Mouse (Mus musculus): ENCODE results near the gene Itln1. TPM values are rescaled to one million over a fixed set of nuclear protein-coding genes. Genes with fewer than 3 reads are reported as not detected.

The Itln1 gene
- not detected for total RNA-seq (2021)
- long read RNA-seq, experiment 1 = 0 reads
- long read RNA-seq, experiment 2 = 0 reads

GRCm38 (mm10) chr1:171535194-171535593 is at the start of gene Itln1:
Gene Itln1, minus strand, starts transcription at chr1:171535294.
- intact Hi-C loops (cut with DNase I) = no loop called here
- no peak for DNase-seq (ENCODE audit: low spot score in 2 of 2)

- intact Hi-C loops (cut with DNase I) = no loop called here
- no peak for DNase-seq (ENCODE audit: low spot score in 2 of 2)
These were observed 49.5 kb upstream of the Itln1 start for GRCm38 (mm10) chr1:171584584-171584983.

GRCm38 (mm10) chr1:171577168-171577567 is 42.1 kb upstream of the Itln1 start:
- intact Hi-C loops (cut with DNase I) = no loop called here
- no peak for DNase-seq (ENCODE audit: low spot score in 2 of 2)

DNA sequence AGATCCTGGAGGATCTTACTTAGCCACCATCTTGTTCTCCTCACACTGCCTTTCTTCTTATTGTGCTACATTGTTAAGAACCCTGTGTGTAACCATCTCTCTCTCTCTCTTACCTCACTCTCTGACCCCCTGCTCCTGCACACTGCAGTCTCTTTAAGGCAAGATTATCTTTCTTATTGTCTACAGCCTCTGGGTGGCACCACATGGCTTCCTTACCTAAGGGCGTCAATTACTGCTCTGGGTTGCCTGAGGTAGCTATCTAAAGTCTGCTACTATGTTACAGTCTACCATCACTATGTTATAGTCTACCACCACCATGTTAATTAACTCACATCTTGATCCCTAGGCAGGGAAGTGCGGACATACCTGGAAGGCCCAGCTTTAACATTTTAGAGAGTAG is 33.3 kb upstream of the Itln1 start:
- peak in 1 of 2 experiments; percentile 4 for DNase-seq (ENCODE audit: low spot score in 2 of 2)
- intact Hi-C loops (cut with DNase I) = loop anchor here (10.0 kb wide), 1 partner anchor 204 kb away; the partner anchor contains the start of gene Klhdc9

DNA sequence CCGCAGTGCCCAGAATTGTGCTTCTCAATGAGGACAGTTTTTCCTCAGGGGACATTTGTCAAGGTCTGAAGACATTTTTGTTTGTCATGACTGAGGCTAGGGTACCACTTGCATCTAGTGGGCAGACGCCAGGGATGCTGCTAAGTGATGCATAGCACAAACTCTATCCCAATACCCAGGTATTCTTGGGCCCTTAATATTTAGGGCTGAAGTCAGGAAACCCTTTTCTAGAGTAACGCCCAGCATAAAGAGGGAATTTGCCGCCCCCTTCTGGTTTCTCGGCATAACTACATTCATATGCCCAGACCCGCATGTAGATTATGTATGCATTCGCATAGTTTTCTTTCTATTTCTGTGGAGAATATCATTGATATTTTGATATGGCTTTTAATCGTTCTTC is 31.7 kb upstream of the Itln1 start:
- intact Hi-C loops (cut with DNase I) = loop anchor here (1.0 to 10.0 kb wide), 2 partner anchors 63 to 202 kb away; partner anchors contain the start of genes Alyref2 and Klhdc9
- peak; percentile 36 to 43 for DNase-seq (ENCODE audit: low spot score in 2 of 2)

- DNase-seq (ENCODE audit: low spot score in 2 of 2) = no peak
- intact Hi-C loops (cut with DNase I) = loop anchor here (10.0 kb wide), 1 partner anchor 201 kb away; the partner anchor contains the start of gene Klhdc9
These were observed 30.8 kb upstream of the Itln1 start for GRCm38 (mm10) chr1:171565888-171566287.

GRCm38 (mm10) chr1:171564247-171564646 is 29.2 kb upstream of the Itln1 start:
- intact Hi-C loops (cut with DNase I) = loop anchor here (10.0 kb wide), 1 partner anchor 199 kb away; the partner anchor contains the start of gene Klhdc9
- DNase-seq (ENCODE audit: low spot score in 2 of 2) = no peak

GRCm38 (mm10) chr1:171563042-171563441 is 27.9 kb upstream of the Itln1 start:
- intact Hi-C loops (cut with DNase I) = loop anchor here (10.0 kb wide), 1 partner anchor 198 kb away; the partner anchor contains the start of gene Klhdc9

GRCm38 (mm10) chr1:171561639-171562225 is 26.6 kb upstream of the Itln1 start:
- intact Hi-C loops (cut with DNase I) = loop anchor here (10.0 kb wide), 1 partner anchor 197 kb away; the partner anchor contains the start of gene Klhdc9
- DNase-seq (ENCODE audit: low spot score in 2 of 2) = no peak

More at GRCm38 (mm10) chr1:171563042-171563441, 27.9 kb upstream of the Itln1 start:
- DNase-seq (ENCODE audit: low spot score in 2 of 2) = no peak

- intact Hi-C loops (cut with DNase I) = loop anchor here (10.0 kb wide), 1 partner anchor 196 kb away; the partner anchor contains the start of gene Klhdc9
- no peak for DNase-seq (ENCODE audit: low spot score in 2 of 2)
These were observed 26.1 kb upstream of the Itln1 start for GRCm38 (mm10) chr1:171561200-171561599.

DNA sequence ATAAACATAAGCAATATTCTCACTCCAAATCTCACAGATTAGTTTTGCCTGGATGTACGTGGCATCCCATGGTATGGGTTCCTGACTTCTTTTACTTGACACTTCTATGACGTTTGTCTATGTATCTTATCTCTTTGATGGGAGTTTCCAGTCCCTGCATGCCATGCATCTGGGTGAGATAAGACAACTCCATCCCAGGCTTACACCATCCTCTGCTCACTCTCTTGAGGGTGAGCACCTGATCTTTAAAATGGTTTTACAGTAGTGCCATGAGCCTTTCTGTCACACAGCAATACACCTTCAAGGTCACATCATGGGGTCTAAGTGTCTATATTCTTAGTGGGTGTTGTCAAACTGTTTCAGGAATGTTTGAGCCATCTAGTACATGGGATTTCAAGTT is 25.2 kb upstream of the Itln1 start:
- no peak for DNase-seq (ENCODE audit: low spot score in 2 of 2)
- intact Hi-C loops (cut with DNase I) = loop anchor here (10.0 kb wide), 1 partner anchor 195 kb away; the partner anchor contains the start of gene Klhdc9

- intact Hi-C loops (cut with DNase I) = no loop called here
- no peak for DNase-seq (ENCODE audit: low spot score in 2 of 2)
These were observed 23.8 kb upstream of the Itln1 start, which contains the start of gene Cd244a for GRCm38 (mm10) chr1:171558898-171559297. Gene Cd244a, plus strand, starts transcription at chr1:171559193.

DNA sequence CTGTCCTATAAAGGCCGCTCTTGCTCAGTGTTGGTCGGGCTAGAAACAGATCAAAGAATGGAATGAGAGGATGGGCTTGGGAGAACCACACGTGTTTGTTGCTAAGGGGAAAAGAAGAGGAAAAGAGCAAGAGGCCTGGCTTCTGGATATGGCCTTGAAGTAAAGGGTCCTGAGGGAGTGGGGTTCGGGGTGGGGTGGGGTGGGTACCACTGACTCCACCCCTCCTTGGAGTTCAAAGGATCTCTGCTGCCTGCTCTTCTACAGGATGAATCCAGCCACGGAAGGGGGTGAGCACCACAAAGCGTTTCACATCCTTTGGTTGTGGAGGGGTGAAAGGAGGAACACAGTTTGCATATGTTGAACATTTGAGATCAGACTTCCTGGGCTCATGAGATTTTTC is 23.3 kb upstream of the Itln1 start:
- DNase-seq (ENCODE audit: low spot score in 2 of 2) = no peak
- intact Hi-C loops (cut with DNase I) = no loop called here

DNA sequence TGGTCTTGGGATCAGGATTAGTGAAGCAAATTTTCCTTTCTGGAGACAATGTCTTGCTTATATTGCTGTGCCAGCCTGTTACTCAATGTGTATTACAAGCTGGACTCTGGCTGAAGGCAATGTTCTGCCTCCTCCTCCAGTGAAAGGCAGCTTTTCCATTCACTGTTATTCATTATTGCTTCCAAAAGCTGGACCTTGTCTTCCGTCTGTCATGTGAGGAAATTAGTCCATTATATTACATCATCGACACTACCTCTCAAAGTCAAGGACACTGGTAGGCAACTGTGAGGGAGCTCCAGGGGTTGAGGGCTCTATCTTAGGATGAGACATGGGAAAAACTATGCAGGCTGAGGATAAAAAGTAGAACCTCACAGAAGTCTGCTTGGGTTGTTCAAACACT is 21.3 kb upstream of the Itln1 start:
- intact Hi-C loops (cut with DNase I) = no loop called here
- DNase-seq (ENCODE audit: low spot score in 2 of 2) = no peak

- intact Hi-C loops (cut with DNase I) = no loop called here
- DNase-seq (ENCODE audit: low spot score in 2 of 2) = no peak
These were observed 18.6 kb upstream of the Itln1 start for GRCm38 (mm10) chr1:171553359-171554341.

GRCm38 (mm10) chr1:171552230-171552629 is 17.1 kb upstream of the Itln1 start:
- DNase-seq (ENCODE audit: low spot score in 2 of 2) = no peak
- intact Hi-C loops (cut with DNase I) = no loop called here

DNA sequence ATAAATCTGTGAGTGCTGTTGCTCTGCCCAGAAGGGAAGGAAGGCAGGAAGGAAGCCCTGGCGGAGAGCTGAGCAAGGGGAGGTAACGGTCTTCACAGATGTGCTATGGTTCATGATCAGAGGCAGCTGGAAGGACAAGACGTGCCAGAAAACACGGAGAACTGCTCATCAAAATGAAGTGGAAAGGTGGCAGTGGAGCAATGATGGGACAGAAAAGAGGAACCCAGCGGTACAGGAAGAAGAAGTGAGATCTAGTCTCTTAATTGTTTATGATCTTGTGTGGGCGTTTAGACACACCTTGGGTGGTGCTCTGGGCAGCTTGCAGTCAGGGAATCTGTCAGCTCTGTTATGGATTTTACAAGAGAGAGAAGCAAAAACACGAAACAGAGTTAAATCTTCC is 16.2 kb upstream of the Itln1 start:
- intact Hi-C loops (cut with DNase I) = no loop called here
- no peak for DNase-seq (ENCODE audit: low spot score in 2 of 2)

GRCm38 (mm10) chr1:171540694-171541093 is 5.6 kb upstream of the Itln1 start:
- DNase-seq (ENCODE audit: low spot score in 2 of 2) = no peak
- intact Hi-C loops (cut with DNase I) = no loop called here

DNA sequence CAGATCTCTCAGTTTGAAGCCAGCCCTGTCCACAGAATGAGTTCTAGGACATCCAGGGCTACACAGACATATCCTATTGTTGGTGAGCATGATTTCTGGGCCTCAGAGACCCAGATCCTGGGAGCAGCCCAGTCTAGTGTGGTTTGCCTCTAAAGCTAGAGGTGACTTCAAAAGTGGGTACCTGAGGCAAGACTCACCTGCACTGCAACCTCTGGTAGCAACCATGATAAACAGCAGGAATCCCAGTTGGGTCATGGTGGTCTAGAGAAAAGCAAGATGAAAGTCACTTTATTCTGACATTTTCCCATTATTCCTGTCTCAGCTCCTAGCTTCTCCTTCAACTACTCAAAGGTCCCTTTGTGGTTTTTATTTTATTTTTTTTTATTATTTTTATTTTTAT is 537 bp downstream of the Itln1 start:
- no peak for DNase-seq (ENCODE audit: low spot score in 2 of 2)
- intact Hi-C loops (cut with DNase I) = no loop called here

DNA sequence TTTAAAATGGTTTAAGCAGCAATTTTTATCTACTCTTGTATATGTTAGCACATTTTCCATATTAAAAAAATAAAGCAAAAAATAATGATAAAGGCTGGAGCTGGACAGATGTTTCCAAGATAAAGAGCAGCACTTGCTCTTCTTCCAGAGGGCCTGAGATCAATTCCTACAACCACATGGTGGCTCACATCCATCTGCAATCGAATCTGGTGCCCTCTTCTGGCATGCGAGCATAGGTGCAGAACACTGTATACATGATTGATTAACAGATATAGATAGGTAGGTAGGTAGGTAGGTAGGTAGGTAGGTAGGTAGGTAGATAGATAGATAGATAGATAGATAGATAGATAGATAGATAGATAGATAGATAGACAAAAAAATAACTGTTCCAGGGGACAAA is 2.3 kb downstream of the Itln1 start:
- intact Hi-C loops (cut with DNase I) = no loop called here
- DNase-seq (ENCODE audit: low spot score in 2 of 2) = no peak
